Mouse (Mus musculus): ENCODE data around the gene Aebp2. TPM values are rescaled to one million over a fixed set of nuclear protein-coding genes. Genes with fewer than 3 reads are reported as not detected.

The Aebp2 gene
- 11.7 TPM for polyA plus RNA-seq (2017; shearing (Covaris generic))

GRCm38 (mm10) chr6:140622391-140623225 lies at the start of gene Aebp2:
Aebp2 (plus strand) TSS chr6:140622663.

Other genes with a start within 250 kb of the Aebp2 start
- gene Plekha5, start 198.6 kb upstream of the Aebp2 start, polyA plus RNA-seq (2017; shearing (Covaris generic)): 7.6 TPM
- gene Gm11077, start 106.6 kb downstream of the Aebp2 start, polyA plus RNA-seq (2017; shearing (Covaris generic)): not detected